Mouse (Mus musculus) midbrain, postnatal 0 days (tissue): ENCODE measurements around the gene Chat. TPM values are rescaled to one million over a fixed set of nuclear protein-coding genes. Genes with fewer than 3 reads are reported as not detected.

ENCODE experiments used
- ATAC-seq: fragments of 200-750 bp; cut with Nextera tagmentation; 2 replicates; pipeline ENCODE4 v1.8.0; 2017; ENCODE audit warnings: moderate number of reproducible peaks, mild to moderate bottlenecking, moderate TSS enrichment, moderate library complexity; ENCODE audit not compliant: low FRiP score
- DNase-seq: peaks from one replicate; pipeline ENCODE4 v3.0.0-alpha.2; 2015; ENCODE audit warnings: low spot score
- H3K27ac ChIP-seq: fragments of 300-500 bp; sonication (generic); 2 replicates; pipeline ENCODE4 v1.5.1; 2014; ENCODE audit warnings: low read depth, mild to moderate bottlenecking, low read length, mixed read lengths
- H3K27me3 ChIP-seq: fragments of 300-500 bp; sonication (generic); 2 replicates; pipeline ENCODE4 v1.6.1; 2014; ENCODE audit warnings: low read length, control low read depth, mixed read lengths; ENCODE audit not compliant: insufficient read depth
- H3K36me3 ChIP-seq: fragments of 300-500 bp; sonication (generic); 2 replicates; pipeline ENCODE4 v1.6.1; 2014; ENCODE audit warnings: low read length, control low read depth, mixed read lengths; ENCODE audit not compliant: insufficient read depth
- H3K4me1 ChIP-seq: fragments of 300-500 bp; sonication (generic); 2 replicates; pipeline ENCODE4 v1.6.1; 2014; ENCODE audit warnings: mild to moderate bottlenecking, control low read depth, antibody characterized with exemption, low read length, mixed read lengths; ENCODE audit not compliant: insufficient read depth
- H3K4me2 ChIP-seq: fragments of 300-500 bp; sonication (generic); 2 replicates; pipeline ENCODE4 v1.6.1; 2014; ENCODE audit warnings: low read depth, mild to moderate bottlenecking, low read length, mixed read lengths; ENCODE audit not compliant: poor library complexity, severe bottlenecking
- H3K4me3 ChIP-seq: fragments of 300-500 bp; sonication (generic); 2 replicates; pipeline ENCODE4 v1.5.1; 2014; ENCODE audit warnings: low read depth, mild to moderate bottlenecking, low read length, moderate library complexity
- H3K9ac ChIP-seq: fragments of 300-500 bp; sonication (generic); replicated peaks from 2 replicates; pipeline ENCODE4 v1.6.1; 2014; ENCODE audit warnings: mild to moderate bottlenecking, low read length, moderate library complexity, mixed read lengths; ENCODE audit not compliant: poor library complexity, severe bottlenecking
- H3K9me3 ChIP-seq: fragments of 300-500 bp; sonication (generic); 2 replicates; pipeline ENCODE4 v1.6.1; 2016; ENCODE audit warnings: low read length, control low read depth
- CTCF ChIP-seq: IDR thresholded peaks from 2 replicates; pipeline ENCODE4 v1.5.1; 2016; ENCODE audit warnings: antibody characterized with exemption, mild to moderate bottlenecking
- WGBS: fragments of 180-500 bp; shearing (Covaris S2); extraction: QIAGEN DNeasy Blood & Tissue Kit; methylation state at CpG from one replicate; pipeline ENCODE4 v1.1.7; 2014; 5-methylcytosine and 5-hydroxymethylcytosine counted together
- polyA plus RNA-seq: library from polyadenylated mRNA; unstranded; fragments of >200 nt; fragmentation: Nextera tagmentation; extraction: Ambion mirVana; gene quantifications from 2 replicates; pipeline ENCODE4 v1.2.1, GENCODE M21; 2015
- total RNA-seq: library from RNA; depleted of rRNA; stranded (reverse); fragments of >200 nt; gene quantifications from 2 replicates; pipeline ENCODE4 v1.2.3, GENCODE M21; 2014

Gene Chat
- total and polyA plus RNA-seq, 2 experiments from 2014 or later, result 0.36 to 0.93 TPM

- Histone ChIP-seq H3K4me3 (peak overlapping the region; percentile 38; the same call in 1 of the 2 replicates), H3K9me3 (no peaks in the 10 kb centered on the region), H3K9ac (no peak overlapping the region), H3K36me3 (no peaks in the 10 kb centered on the region), H3K27ac (no peak overlapping the region), H3K4me1 (peaks cover 2% of the 10 kb centered on the region; the same call in 1 of the 2 replicates), H3K4me2 (peak overlapping the region; percentile 60; the same call in 1 of the 2 replicates), H3K27me3 (peaks cover 66% of the 10 kb centered on the region)
- no peak for DNase-seq
- no peak for ATAC-seq
- WGBS, result 3% methylated on average over 7 of the region's 11 CpGs
- no peak for TF ChIP-seq CTCF
Observed at GRCm38 (mm10) chr14:32465506-32465870, 301 bp downstream of the Chat start.

GRCm38 (mm10) chr14:32464601-32465505, 936 bp downstream of the Chat start, which contains the start of gene Slc18a3:
Gene Slc18a3 (minus strand): TSS chr14:32464850.
- Histone ChIP-seq H3K9ac (peak within 1 kb of the TSS; percentile 14), H3K4me3 (peak within 1 kb of the TSS; percentile 38), H3K27ac (no peak within 1 kb of the TSS), H3K4me1 (peaks cover 2% of the 10 kb centered on the region; the same call in 1 of the 2 replicates), H3K9me3 (no peaks in the 10 kb centered on the region), H3K36me3 (no peaks in the 10 kb centered on the region), H3K4me2 (peak within 1 kb of the TSS; percentile 60), H3K27me3 (peaks cover 72% of the 10 kb centered on the region)
- no peak for TF ChIP-seq CTCF
- ATAC-seq, result no peak
- DNase-seq, result no peak
- WGBS, result under 1% methylated on average over 58 of the region's 70 CpGs

- H3K9ac ChIP-seq, result no peak overlapping the region
- WGBS, result 2% methylated on average over 74 of the region's 74 CpGs
- DNase-seq (no peak), ATAC-seq (peak; percentile 31; the same call in 1 of the 2 replicates)
- peak overlapping the region; percentile 38 for H3K4me3 ChIP-seq
- peak overlapping the region; percentile 30 for H3K4me2 ChIP-seq
- H3K27ac ChIP-seq, result no peak overlapping the region
- TF ChIP-seq CTCF, result no peak
- peaks cover 2% of the 10 kb centered on the region; the same call in 1 of the 2 replicates for H3K4me1 ChIP-seq
- no peaks in the 10 kb centered on the region for H3K36me3 ChIP-seq
- peaks cover 84% of the 10 kb centered on the region for H3K27me3 ChIP-seq
- H3K9me3 ChIP-seq, result no peaks in the 10 kb centered on the region
Observed at GRCm38 (mm10) chr14:32463211-32464040, 2.4 kb downstream of the Chat start.

- Histone ChIP-seq H3K27ac (no peak overlapping the region), H3K4me2 (no peak overlapping the region), H3K4me1 (no peaks in the 10 kb centered on the region), H3K4me3 (no peak overlapping the region), H3K9ac (no peak overlapping the region), H3K27me3 (peaks cover 3% of the 10 kb centered on the region; the same call in 1 of the 2 replicates), H3K9me3 (no peaks in the 10 kb centered on the region), H3K36me3 (no peaks in the 10 kb centered on the region)
- ATAC-seq (no peak), DNase-seq (no peak)
- WGBS, result 31% methylated on average over 4 of the region's 4 CpGs
- TF ChIP-seq CTCF, result no peak
Observed at GRCm38 (mm10) chr14:32452552-32452951, 13.2 kb downstream of the Chat start.

GRCm38 (mm10) chr14:32446989-32447388, 18.8 kb downstream of the Chat start:
- H3K27me3 ChIP-seq, result no peaks in the 10 kb centered on the region
- no peaks in the 10 kb centered on the region for H3K36me3 ChIP-seq
- no peak overlapping the region for H3K9ac ChIP-seq
- WGBS, result 82% methylated on average over 6 of the region's 6 CpGs
- H3K4me3 ChIP-seq, result no peak overlapping the region
- H3K4me1 ChIP-seq, result 0 out of 2 replicates have a peak, but pooled peaks cover 3% of the 10 kb centered on the region
- DNase-seq (no peak), ATAC-seq (no peak)
- no peak for TF ChIP-seq CTCF
- H3K27ac ChIP-seq, result no peak overlapping the region
- no peaks in the 10 kb centered on the region for H3K9me3 ChIP-seq
- no peak overlapping the region for H3K4me2 ChIP-seq
